Mouse (Mus musculus): ENCODE data around the gene Prdm8.

Gene Prdm8

GRCm38 (mm10) chr5:98167180-98167824 is at the start of gene Prdm8:
Prdm8 (plus strand) TSS chr5:98167198.
- WGBS, result under 1% methylated on average over 48 of the region's 51 CpGs

GRCm38 (mm10) chr5:98127074-98127473 is 39.9 kb upstream of the Prdm8 start:
- WGBS, result 89% methylated on average over 3 of the region's 3 CpGs

- 58% methylated on average over 14 of the region's 14 CpGs for WGBS
These were observed 28.3 kb upstream of the Prdm8 start for GRCm38 (mm10) chr5:98138545-98139296.

GRCm38 (mm10) chr5:98139297-98139660 is 27.7 kb upstream of the Prdm8 start:
- 55% methylated on average over 3 of the region's 3 CpGs for WGBS

- 68% methylated on average over 3 of the region's 3 CpGs for WGBS
These were observed 20.1 kb upstream of the Prdm8 start for GRCm38 (mm10) chr5:98146895-98147294.

GRCm38 (mm10) chr5:98166116-98166515 is 882 bp upstream of the Prdm8 start:
- 22% methylated on average over 15 of the region's 15 CpGs for WGBS

GRCm38 (mm10) chr5:98168356-98169285 is 1.6 kb downstream of the Prdm8 start:
- 2% methylated on average over 37 of the region's 37 CpGs for WGBS

- 29% methylated on average over 30 of the region's 30 CpGs for WGBS
These were observed 2.7 kb downstream of the Prdm8 start for GRCm38 (mm10) chr5:98169376-98170351.

- 70% methylated on average over 9 of the region's 9 CpGs for WGBS
These were observed 4.7 kb downstream of the Prdm8 start for GRCm38 (mm10) chr5:98171651-98172230.

- whole genome bisulfite sequencing, result 25% methylated on average over 15 of the region's 15 CpGs
These were observed 5.6 kb downstream of the Prdm8 start for GRCm38 (mm10) chr5:98172502-98173181.

- WGBS, result 13% methylated on average over 12 of the region's 12 CpGs
These were observed 12.6 kb downstream of the Prdm8 start for GRCm38 (mm10) chr5:98179606-98180005.

GRCm38 (mm10) chr5:98180461-98180887 is 13.5 kb downstream of the Prdm8 start:
- 2% methylated on average over 19 of the region's 19 CpGs for WGBS

GRCm38 (mm10) chr5:98180888-98181635 is 14.1 kb downstream of the Prdm8 start:
- WGBS, result 2% methylated on average over 27 of the region's 27 CpGs

- WGBS, result 9% methylated on average over 16 of the region's 16 CpGs
These were observed 14.9 kb downstream of the Prdm8 start for GRCm38 (mm10) chr5:98181686-98182602.

- 7% methylated on average over 5 of the region's 5 CpGs for WGBS
These were observed 15.6 kb downstream of the Prdm8 start for GRCm38 (mm10) chr5:98182603-98182920.

GRCm38 (mm10) chr5:98183031-98183595 is 16.1 kb downstream of the Prdm8 start:
- WGBS, result 6% methylated on average over 14 of the region's 14 CpGs

GRCm38 (mm10) chr5:98184281-98184910 is 17.4 kb downstream of the Prdm8 start:
- WGBS, result 9% methylated on average over 17 of the region's 17 CpGs

Data from cerebral cortex, adult 2 months (tissue).